In the genomic region with DNA sequence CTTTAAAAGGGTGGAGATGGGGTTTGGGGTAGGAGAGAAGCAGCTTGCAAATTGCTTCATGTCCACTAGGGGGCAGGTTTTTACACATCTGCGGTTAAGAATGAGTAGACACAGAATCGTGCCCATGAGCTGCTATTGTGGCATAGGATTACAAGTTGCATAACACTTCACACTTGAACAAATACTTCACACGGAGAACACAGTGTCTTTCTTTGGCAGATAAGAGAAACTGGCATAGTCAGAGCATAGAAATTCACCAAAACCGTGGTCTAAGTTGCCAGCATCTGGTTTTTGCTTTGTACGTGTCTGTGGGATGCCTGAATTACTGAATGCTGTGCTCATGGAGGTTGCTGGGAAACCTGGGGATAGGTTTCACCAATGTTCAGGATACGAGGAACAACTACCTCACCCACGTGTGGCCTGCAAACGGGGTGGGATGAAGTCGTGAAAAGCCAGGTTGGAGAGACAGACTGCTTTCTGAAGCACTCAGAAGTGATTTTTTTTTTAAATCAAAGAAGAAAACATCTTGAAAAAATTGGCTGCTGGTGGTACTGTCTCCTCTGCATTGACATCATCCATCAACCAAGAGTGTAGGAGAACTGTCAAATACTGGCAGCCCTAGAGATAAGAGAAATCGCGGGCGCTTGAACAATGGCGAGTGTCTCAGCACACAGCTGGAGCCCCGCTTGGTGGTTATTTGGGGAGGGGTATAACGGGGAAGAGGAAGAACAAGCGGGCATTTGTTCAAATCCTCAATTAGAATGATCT, we compare ENCODE assay signal across 8 mouse cellular contexts.
DNase-seq lines count a peak whose midpoint lies in the region; ATAC-seq and TF ChIP-seq lines count a peak whose summit lies in the region.

No protein-coding gene starts in this region.

- H3K36me3 ChIP-seq in forebrain, embryonic 10.5 days (replicated peaks): no peaks in the 10 kb centered on the region
- H3K36me3 ChIP-seq in heart, embryonic 16.5 days (ENCODE audit: control insufficient read depth, insufficient read depth): no peaks in the 10 kb centered on the region
- no peaks in the 10 kb centered on the region for H3K36me3 ChIP-seq in liver, embryonic 12.5 days
- H3K36me3 ChIP-seq in neural tube, embryonic 14.5 days (ENCODE audit: control insufficient read depth, insufficient read depth, low read length): no peaks in the 10 kb centered on the region

- H3K27ac ChIP-seq in forebrain, embryonic 10.5 days: no peak overlapping the region
- no peak overlapping the region for H3K27ac ChIP-seq in heart, embryonic 16.5 days (ENCODE audit: low read length)
- no peak overlapping the region for H3K27ac ChIP-seq in liver, embryonic 12.5 days
- H3K27ac ChIP-seq in neural tube, embryonic 14.5 days (ENCODE audit: low read depth, low read length): no peak overlapping the region

- no peak overlapping the region for H3K4me3 ChIP-seq in forebrain, embryonic 10.5 days
- no peak overlapping the region; the same call in 1 of the 2 replicates for H3K4me3 ChIP-seq in heart, embryonic 16.5 days (ENCODE audit: low read length)
- no peak overlapping the region for H3K4me3 ChIP-seq in liver, embryonic 12.5 days
- no peak overlapping the region for H3K4me3 ChIP-seq in neural tube, embryonic 14.5 days (ENCODE audit: low read depth, low read length)

- no peak for TF ChIP-seq POLR2A in brain, embryonic 14.5 days (IDR thresholded peaks at IDR 0.05; ENCODE audit: borderline replicate concordance, extremely low read depth, insufficient read depth, insufficient read length, poor library complexity, severe bottlenecking)

- H3K9me3 ChIP-seq in forebrain, embryonic 10.5 days: no peaks in the 10 kb centered on the region
- H3K9me3 ChIP-seq in heart, embryonic 16.5 days (replicated peaks; ENCODE audit: control insufficient read depth, low read length): no peaks in the 10 kb centered on the region
- no peaks in the 10 kb centered on the region for H3K9me3 ChIP-seq in liver, embryonic 12.5 days (replicated peaks)
- no peaks in the 10 kb centered on the region for H3K9me3 ChIP-seq in neural tube, embryonic 14.5 days (ENCODE audit: control insufficient read depth, low read length)

- DNase-seq in ES-CJ7 (ENCODE audit: low read depth, low spot score): peak; percentile 49
- peak; percentile 87 for DNase-seq in brain, embryonic 14.5 days (ENCODE audit: low read depth)
- DNase-seq in forebrain, embryonic 10.5 days (ENCODE audit: extremely low spot score, low spot score): peak; percentile 41
- peak; percentile 57 to 69 for DNase-seq in kidney, postnatal 25 days
- DNase-seq in spleen, postnatal 14 days (ENCODE audit: low spot score in 2 of 2): no peak

- peak; percentile 68; the same call in 1 of the 2 replicates for TF ChIP-seq CTCF in brain, embryonic 14.5 days (IDR thresholded peaks at IDR 0.05; ENCODE audit: borderline replicate concordance, extremely low read depth, insufficient read depth, insufficient read length)

- no peaks in the 10 kb centered on the region for H3K27me3 ChIP-seq in forebrain, embryonic 10.5 days (ENCODE audit: poor library complexity, severe bottlenecking)
- H3K27me3 ChIP-seq in heart, embryonic 16.5 days (ENCODE audit: control insufficient read depth, insufficient read depth, low read length): no peaks in the 10 kb centered on the region
- H3K27me3 ChIP-seq in liver, embryonic 12.5 days (replicated peaks): no peaks in the 10 kb centered on the region
- H3K27me3 ChIP-seq in neural tube, embryonic 14.5 days (ENCODE audit: control insufficient read depth, insufficient read depth, low read length): no peaks in the 10 kb centered on the region

- WGBS in forebrain, embryonic 10.5 days: 60% methylated on average over 16 of the region's 16 CpGs
- WGBS in heart, embryonic 16.5 days: 29% methylated on average over 16 of the region's 16 CpGs
- WGBS in liver, embryonic 12.5 days (ENCODE audit: insufficient replicate concordance): 43% methylated on average over 16 of the region's 16 CpGs
- WGBS in neural tube, embryonic 14.5 days: 48% methylated on average over 16 of the region's 16 CpGs

- H3K9ac ChIP-seq in heart, embryonic 16.5 days (ENCODE audit: low read length): no peak overlapping the region
- H3K9ac ChIP-seq in liver, embryonic 12.5 days: no peak overlapping the region
- no peak overlapping the region for H3K9ac ChIP-seq in neural tube, embryonic 14.5 days (replicated peaks; ENCODE audit: low read depth, low read length)

- H3K4me1 ChIP-seq in forebrain, embryonic 10.5 days: peaks cover 5% of the 10 kb centered on the region
- peaks cover 9% of the 10 kb centered on the region for H3K4me1 ChIP-seq in heart, embryonic 16.5 days (ENCODE audit: control insufficient read depth, insufficient read depth, low read length)
- H3K4me1 ChIP-seq in liver, embryonic 12.5 days: no peaks in the 10 kb centered on the region
- peaks cover 3% of the 10 kb centered on the region; the same call in 1 of the 2 replicates for H3K4me1 ChIP-seq in neural tube, embryonic 14.5 days (ENCODE audit: control insufficient read depth, insufficient read depth, low read length)

- H3K4me2 ChIP-seq in heart, embryonic 16.5 days (ENCODE audit: low read depth, low read length): peak overlapping the region; percentile 55
- H3K4me2 ChIP-seq in liver, embryonic 12.5 days: 0 out of 2 replicates have a peak overlapping the region, but pooled peaks have one; percentile 21
- peak overlapping the region; percentile 30; the same call in 1 of the 2 replicates for H3K4me2 ChIP-seq in neural tube, embryonic 14.5 days (ENCODE audit: low read depth, low read length)

- peak; percentile 28 for ATAC-seq in heart, embryonic 16.5 days (replicated peaks; ENCODE audit: extremely low read depth, insufficient read depth, low FRiP score)
- no peak for ATAC-seq in liver, embryonic 12.5 days
- ATAC-seq in neural tube, embryonic 14.5 days (ENCODE audit: low read depth): peak; percentile 77

Comparison
In these comparisons a context has a peak if more than half of its experiments do, and no peak if none do; other contexts are left out.
1. DNase-seq: peak in ES-CJ7 (single experiment), brain, embryonic 14.5 days (single experiment), forebrain, embryonic 10.5 days (single experiment) and kidney, postnatal 25 days (2 of 2); none in spleen, postnatal 14 days (0 of 2).
2. Peak in every context shown above with its lines, with median percentiles within 50 percentile points of each other: H3K4me2 ChIP-seq.